Mouse (Mus musculus): ENCODE measurements around the gene Ap5m1. TPM values are rescaled to one million over a fixed set of nuclear protein-coding genes. Genes with fewer than 3 reads are reported as not detected.

Gene Ap5m1
- 18.9 and 19.4 TPM in 2 replicates for polyA plus RNA-seq (2012; rRNA removed)

GRCm38 (mm10) chr14:49065529-49066273 is at the start of gene Ap5m1:
Ap5m1 (plus strand) TSS chr14:49066097.

DNA sequence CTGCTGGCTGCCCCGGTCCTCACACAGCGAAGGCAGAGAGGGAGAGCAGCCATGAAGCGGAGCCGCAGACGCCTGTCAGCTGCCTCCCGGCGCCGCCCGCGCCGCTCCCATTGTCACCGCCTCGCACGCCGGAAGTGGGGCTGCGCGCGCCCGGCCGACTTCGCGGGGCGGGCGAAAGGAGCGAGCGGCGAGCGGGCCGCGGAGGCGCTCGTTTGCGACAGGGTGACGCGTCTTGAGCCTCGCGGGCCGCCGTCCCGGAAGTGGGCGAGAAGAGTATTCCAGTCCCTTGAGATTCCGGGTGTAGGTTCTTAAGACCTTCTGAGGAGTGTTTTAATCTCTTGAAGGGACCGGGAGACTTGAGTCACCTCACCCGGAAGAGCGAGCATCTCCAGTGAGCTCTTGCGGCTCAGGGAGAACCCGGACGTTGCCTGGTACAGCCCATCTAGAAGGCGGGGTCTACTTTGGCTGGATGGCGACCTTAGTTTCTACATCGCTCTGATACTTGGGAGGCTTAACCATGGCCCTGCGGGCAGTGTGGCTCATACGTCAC is 452 bp downstream of the Ap5m1 start, which contains the start of gene Exoc5:
Gene Exoc5, minus strand, starts transcription at position 380 of the 550 bp plus-strand sequence.

Other genes with a start within 250 kb of the Ap5m1 start
- 46.6 and 49.9 TPM in 2 replicates for gene Exoc5, start 556 bp downstream of the Ap5m1 start, polyA plus RNA-seq (2012; rRNA removed)
- 26.9 and 27.6 TPM in 2 replicates for gene Naa30, start 106.1 kb downstream of the Ap5m1 start, polyA plus RNA-seq (2012; rRNA removed)
- gene ccdc198, start 179.4 kb downstream of the Ap5m1 start, polyA plus RNA-seq (2012; rRNA removed): not detected in 2 replicates

Data from central nervous system, embryonic 18 days (tissue).